Mouse (Mus musculus) left cerebral cortex, adult 6 months (tissue): Measurements from ENCODE around the gene Gstt2. TPM values are rescaled to one million over a fixed set of nuclear protein-coding genes. Genes with fewer than 3 reads are reported as not detected.

Experiments used
- long read RNA-seq, 2 experiments: library from polyadenylated mRNA; unstranded; transcript quantifications; one replicate each; pipeline ENCODE4 v2.0.0; 2019 to 2020
- polyA plus RNA-seq: library from polyadenylated mRNA; unstranded; fragments of <200 nt; fragmentation: Nextera tagmentation; gene quantifications from 2 replicates; pipeline ENCODE4 v1.2.3, GENCODE M21; 2021

Gstt2 gene
- 5.7 and 6.3 TPM in 2 replicates for polyA plus RNA-seq
- long read RNA-seq, experiment 1, transcript Gstt2-201 (5 exons, 1,370 nt), result major isoform, 7 of 10 reads
- long read RNA-seq, experiment 1, partial matches to known transcripts, result 0 of 10 reads
- long read RNA-seq, experiment 1, other reads (novel, unspliced or antisense), result 1 of 10 reads
- long read RNA-seq, experiment 2, partial matches to known transcripts, result 0 of 6 reads
- long read RNA-seq, experiment 2, other reads (novel, unspliced or antisense), result 2 of 6 reads

GRCm38 (mm10) chr10:75837248-75837759, at the start of gene Gstt2:
TSS of gene Gstt2 (minus strand) at chr10:75837424.

GRCm38 (mm10) chr10:75859786-75860470, 22.7 kb upstream of the Gstt2 start, which contains the start of gene Mif:
TSS of gene Mif (minus strand) at chr10:75860240.

GRCm38 (mm10) chr10:75822443-75822842, 14.8 kb downstream of the Gstt2 start, which contains the start of gene Gstt4:
TSS of gene Gstt4 (minus strand) at chr10:75822543.

GRCm38 (mm10) chr10:75798176-75798696, 39.0 kb downstream of the Gstt2 start, which contains the start of gene Gstt1:
TSS of gene Gstt1 (minus strand) at chr10:75798584.

Other genes starting within 250 kb of the Gstt2 start
- gene Ggt5, start 248.1 kb downstream of the Gstt2 start, polyA plus RNA-seq, result 0.75 and 1.3 TPM in 2 replicates
- gene Susd2, start 193.4 kb downstream of the Gstt2 start, polyA plus RNA-seq, result 4.3 and 4.5 TPM in 2 replicates
- gene Cabin1, start 73.1 kb downstream of the Gstt2 start, polyA plus RNA-seq, result 18.0 and 21.6 TPM in 2 replicates
- 192 and 230 TPM in 2 replicates for gene Ddt, start 64.0 kb downstream of the Gstt2 start, polyA plus RNA-seq
- not detected in 2 replicates for gene Gm20441, start 56.5 kb downstream of the Gstt2 start, polyA plus RNA-seq
- gene Gstt3, start 56.0 kb downstream of the Gstt2 start, polyA plus RNA-seq, result 8.3 and 10.4 TPM in 2 replicates
- 44.3 and 47.6 TPM in 2 replicates for gene Gstt1, start 38.8 kb downstream of the Gstt2 start, polyA plus RNA-seq
- gene Gstt4, start 14.9 kb downstream of the Gstt2 start, polyA plus RNA-seq, result not detected in 2 replicates
- gene Mif, start 22.8 kb upstream of the Gstt2 start, polyA plus RNA-seq, result 1,436 and 1,608 TPM in 2 replicates
- 1.8 and 2.2 TPM in 2 replicates for gene Derl3, start 56.0 kb upstream of the Gstt2 start, polyA plus RNA-seq
- gene Smarcb1, start 84.2 kb upstream of the Gstt2 start, polyA plus RNA-seq, result 107 and 113 TPM in 2 replicates
- gene Chchd10, start 95.7 kb upstream of the Gstt2 start, polyA plus RNA-seq, result 1,355 and 1,446 TPM in 2 replicates
- 1.6 and 1.7 TPM in 2 replicates for gene Mmp11, start 99.1 kb upstream of the Gstt2 start, polyA plus RNA-seq
- gene Gm867, start 103.2 kb upstream of the Gstt2 start, polyA plus RNA-seq, result 0.34 TPM in 1 of 2 replicates, not detected in the other
- 0.36 TPM in 1 of 2 replicates, not detected in the other for gene Vpreb3, start 105.6 kb upstream of the Gstt2 start, polyA plus RNA-seq
- not detected in 2 replicates for gene Gm5134, start 117.1 kb upstream of the Gstt2 start, polyA plus RNA-seq
- gene Zfp280b, start 195.2 kb upstream of the Gstt2 start, polyA plus RNA-seq, result 3.8 and 5.1 TPM in 2 replicates